ENCODE assay signal across 10 mouse cellular contexts in the genomic region with DNA sequence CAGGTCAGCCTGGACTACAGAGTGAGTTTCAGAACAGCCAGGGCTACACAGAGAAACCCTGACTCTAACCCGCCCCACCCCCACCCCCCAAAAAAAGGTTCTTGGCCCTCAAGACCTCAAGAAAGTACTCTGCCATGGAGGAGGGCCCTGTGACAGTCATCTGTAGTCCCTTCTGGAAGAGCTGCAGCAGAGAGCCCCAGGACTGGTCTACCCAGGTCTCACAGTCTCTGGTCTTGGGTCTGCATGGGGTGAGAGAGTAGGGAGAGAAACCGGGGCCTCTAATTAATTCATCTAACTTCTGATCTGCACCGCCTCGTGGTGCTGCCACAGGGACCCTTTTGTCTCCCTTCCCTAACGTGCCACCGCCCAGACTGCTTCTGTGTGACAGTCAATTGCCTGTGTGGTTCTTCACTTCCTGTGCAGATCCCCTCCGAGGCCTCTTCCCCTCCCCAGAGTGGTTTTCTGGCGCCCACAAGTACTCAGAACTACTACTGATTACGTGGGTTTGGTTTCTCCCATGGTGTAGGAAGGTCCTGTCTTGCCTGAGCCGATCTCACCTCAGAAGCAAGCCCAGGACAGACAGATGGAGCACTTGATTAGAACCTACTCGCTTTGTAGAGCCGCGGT.
A peak's percentile ranks its signal among the peaks of the same experiment; 100 is the strongest.
DNase-seq lines count a peak whose midpoint lies in the region; ATAC-seq lines count a peak whose summit lies in the region.
"Had no signal": no experiment of that assay in that cellular context is flagged by ENCODE, and none has a peak within 500 bp of the region (broad histone marks: within the 10 kb centered on the region; RNA-seq: fewer than 3 reads in every experiment).

No protein-coding gene starts in this region.

- no peak for DNase-seq in heart, postnatal 36 days
- DNase-seq in CD4-positive, CD25-positive, alpha-beta regulatory T cell, adult 2 months (ENCODE audit: low read depth, low spot score) = peak; percentile 92
- peak; percentile 36 for DNase-seq in spleen, adult 12 weeks (ENCODE audit: low spot score)
- DNase-seq in kidney, adult 11 months = no peak
- no peak for DNase-seq in ovary, adult 18-20 months (ENCODE audit: low spot score)

- no peak overlapping the region for H3K27ac ChIP-seq in heart, embryonic 16.5 days (ENCODE audit: low read length)
- no peak overlapping the region for H3K27ac ChIP-seq in limb, embryonic 15.5 days
- H3K27ac ChIP-seq: heart, embryonic 15.5 days had no signal

- peak; percentile 70 for ATAC-seq in heart, embryonic 16.5 days (replicated peaks; ENCODE audit: extremely low read depth, insufficient read depth, low FRiP score)
- ATAC-seq in limb, embryonic 15.5 days (ENCODE audit: insufficient number of reproducible peaks, low FRiP score, low TSS enrichment, low read depth) = 0 out of 2 replicates have a peak, but pooled peaks have one; percentile 40
- no peak for ATAC-seq in frontal cortex, adult (ENCODE audit: low TSS enrichment)

- no peaks in the 10 kb centered on the region for H3K9me3 ChIP-seq in heart, embryonic 16.5 days (replicated peaks; ENCODE audit: control insufficient read depth, low read length)
- no peaks in the 10 kb centered on the region for H3K9me3 ChIP-seq in limb, embryonic 15.5 days
- H3K9me3 ChIP-seq: heart, embryonic 15.5 days had no signal

- H3K9ac ChIP-seq in heart, embryonic 16.5 days (ENCODE audit: low read length) = no peak overlapping the region
- H3K9ac ChIP-seq in limb, embryonic 15.5 days = no peak overlapping the region
- H3K9ac ChIP-seq: heart, embryonic 15.5 days had no signal

- no peaks in the 10 kb centered on the region for H3K27me3 ChIP-seq in heart, embryonic 16.5 days (ENCODE audit: control insufficient read depth, insufficient read depth, low read length)
- no peaks in the 10 kb centered on the region for H3K27me3 ChIP-seq in limb, embryonic 15.5 days
- H3K27me3 ChIP-seq: heart, embryonic 15.5 days had no signal

- H3K4me2 ChIP-seq in heart, embryonic 16.5 days (ENCODE audit: low read depth, low read length) = no peak overlapping the region
- H3K4me2 ChIP-seq in limb, embryonic 15.5 days = no peak overlapping the region
- H3K4me2 ChIP-seq: heart, embryonic 15.5 days had no signal

- intact Hi-C loops in heart, postnatal 36 days (cut with DNase I) = no loop called here

- H3K4me1 ChIP-seq in heart, embryonic 16.5 days (ENCODE audit: control insufficient read depth, insufficient read depth, low read length) = no peaks in the 10 kb centered on the region
- H3K4me1 ChIP-seq in limb, embryonic 15.5 days = peaks cover 16% of the 10 kb centered on the region
- H3K4me1 ChIP-seq: heart, embryonic 15.5 days had no signal

- no peaks in the 10 kb centered on the region for H3K36me3 ChIP-seq in heart, embryonic 16.5 days (ENCODE audit: control insufficient read depth, insufficient read depth)
- H3K36me3 ChIP-seq in limb, embryonic 15.5 days = no peaks in the 10 kb centered on the region
- H3K36me3 ChIP-seq: heart, embryonic 15.5 days had no signal

- no peak overlapping the region for H3K4me3 ChIP-seq in heart, embryonic 16.5 days (ENCODE audit: low read length)
- no peak overlapping the region for H3K4me3 ChIP-seq in limb, embryonic 15.5 days
- H3K4me3 ChIP-seq: erythroblast, embryonic 14.5 days; heart, embryonic 15.5 days had no signal

- 70% methylated on average over 13 of the region's 13 CpGs for WGBS in heart, embryonic 16.5 days
- WGBS in limb, embryonic 15.5 days = 79% methylated on average over 13 of the region's 13 CpGs

Comparison
In these comparisons a context has a peak if more than half of its experiments do, and no peak if none do; other contexts are left out.
1. DNase-seq: peak in CD4-positive, CD25-positive, alpha-beta regulatory T cell, adult 2 months (single experiment) and spleen, adult 12 weeks (single experiment); none in heart, postnatal 36 days (0 of 2), kidney, adult 11 months (single experiment) and ovary, adult 18-20 months (single experiment).